In the genomic region with DNA sequence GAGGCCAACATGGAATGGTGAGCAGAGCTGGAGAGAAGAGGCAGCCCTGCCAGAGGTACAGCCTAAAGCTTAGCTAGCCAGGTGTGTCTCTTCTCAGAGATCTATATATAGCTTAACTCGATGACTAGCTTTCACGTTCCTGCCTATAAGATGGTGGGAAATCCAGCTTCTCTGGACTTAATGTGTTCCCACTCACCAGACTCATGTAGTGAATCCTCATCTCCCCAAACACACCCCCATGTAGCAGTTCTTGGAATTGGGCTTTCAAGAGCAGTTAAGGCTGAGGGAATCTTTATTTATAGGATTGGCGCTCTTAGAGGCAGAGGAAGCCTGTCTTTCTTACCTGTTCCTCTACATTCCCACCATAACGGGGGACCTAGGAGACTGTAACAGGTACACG, we compare ENCODE assay signal across 17 mouse cellular contexts.
"Had no signal": no experiment of that assay in that cellular context is flagged by ENCODE, and none has a peak within 500 bp of the region (broad histone marks: within the 10 kb centered on the region; RNA-seq: fewer than 3 reads in every experiment).

No protein-coding gene starts in this region.

- DNase-seq: left cerebral cortex, postnatal 4 days; liver; liver, embryonic 13.5 days; liver, postnatal 0 days; lung, adult 18-20 months; lung, adult 2 months; lung, embryonic 14.5 days; lung, postnatal 10 days; lung, postnatal 14 days; lung, postnatal 36 days; lung, postnatal 4 days; midbrain, embryonic 14.5 days had no signal

- ATAC-seq: liver, embryonic 12.5 days; liver, postnatal 0 days; lung, postnatal 0 days; midbrain, embryonic 13.5 days; midbrain, embryonic 15.5 days; midbrain, embryonic 16.5 days had no signal
